Mouse (Mus musculus): ENCODE data around the gene Mboat7. TPM values are rescaled to one million over a fixed set of nuclear protein-coding genes. Genes with fewer than 3 reads are reported as not detected.
A peak's percentile ranks its signal among the peaks of the same experiment; 100 is the strongest.

Gene Mboat7
- polyA plus RNA-seq, 1 experiment from 2014 or later, result 43.8 TPM

DNA sequence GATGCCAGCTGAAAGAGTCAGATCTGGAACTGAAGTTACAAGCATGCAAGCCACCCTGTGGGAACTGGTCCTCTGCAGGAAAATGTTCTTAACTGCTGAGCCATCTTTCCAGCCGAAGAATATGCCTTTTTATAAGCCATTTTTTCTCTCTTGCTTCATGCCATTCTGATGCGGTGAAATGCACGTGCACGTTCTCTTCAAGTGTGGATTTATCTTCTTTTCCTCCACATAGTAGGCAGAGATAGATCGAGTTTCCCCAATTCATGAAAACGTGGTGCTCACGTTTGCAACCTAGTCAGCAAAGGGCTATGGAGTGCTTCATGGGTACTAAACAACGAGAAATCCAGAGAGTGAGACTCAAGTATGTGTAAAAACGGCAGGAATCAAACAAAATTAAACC lies 49.5 kb downstream of the Mboat7 start:
- DNase-seq (ENCODE audit: low spot score) (no peak), ATAC-seq (replicated peaks; ENCODE audit: low FRiP score, low TSS enrichment, low read depth) (no peak)
- WGBS, result 19% methylated on average over 9 of the region's 9 CpGs
- H3K9me3 ChIP-seq (ENCODE audit: control insufficient read depth, low read length), result no peaks in the 10 kb centered on the region
- H3K4me3 ChIP-seq (ENCODE audit: low read depth, low read length), result peak overlapping the region; percentile 35
- H3K4me1 ChIP-seq (replicated peaks; ENCODE audit: control insufficient read depth, insufficient read depth, low read length), result peaks cover 29% of the 10 kb centered on the region
- H3K4me2 ChIP-seq (ENCODE audit: low read length), result peak overlapping the region; percentile 53
- peaks cover 33% of the 10 kb centered on the region for H3K36me3 ChIP-seq (ENCODE audit: control insufficient read depth, insufficient read depth, low read length)
- 0 out of 2 replicates have a peak overlapping the region, but pooled peaks have one; percentile 29 for H3K27ac ChIP-seq (ENCODE audit: low read depth)
- H3K27me3 ChIP-seq (replicated peaks; ENCODE audit: control insufficient read depth, insufficient read depth, low read length), result no peaks in the 10 kb centered on the region
- H3K9ac ChIP-seq (ENCODE audit: low read length), result no peak overlapping the region

DNA sequence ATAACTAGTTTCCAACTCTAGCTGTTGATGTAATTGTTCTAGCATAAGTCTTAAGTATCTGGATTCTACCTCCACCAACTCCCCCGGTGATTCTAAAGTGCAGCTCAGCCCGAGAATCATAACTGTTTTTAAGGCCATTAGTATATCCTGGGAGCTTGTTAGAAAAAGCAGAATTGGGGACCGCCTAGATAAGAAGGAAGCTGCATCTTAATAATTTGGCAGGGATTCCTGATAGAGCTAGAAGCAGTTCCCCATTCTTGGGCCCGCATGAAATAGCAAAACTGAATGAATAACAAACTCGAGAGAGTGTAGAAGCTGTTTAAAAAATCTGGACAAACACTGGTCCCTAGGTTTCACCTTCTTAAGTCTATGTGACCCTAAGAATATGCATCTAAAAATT lies 49.9 kb downstream of the Mboat7 start:
- Histone ChIP-seq H3K4me3 (ENCODE audit: low read depth, low read length) (no peak overlapping the region), H3K27me3 (replicated peaks; ENCODE audit: control insufficient read depth, insufficient read depth, low read length) (no peaks in the 10 kb centered on the region), H3K36me3 (ENCODE audit: control insufficient read depth, insufficient read depth, low read length) (peaks cover 38% of the 10 kb centered on the region), H3K27ac (ENCODE audit: low read depth) (no peak overlapping the region), H3K4me2 (ENCODE audit: low read length) (no peak overlapping the region), H3K4me1 (replicated peaks; ENCODE audit: control insufficient read depth, insufficient read depth, low read length) (peaks cover 27% of the 10 kb centered on the region), H3K9me3 (ENCODE audit: control insufficient read depth, low read length) (no peaks in the 10 kb centered on the region), H3K9ac (ENCODE audit: low read length) (no peak overlapping the region)
- DNase-seq (ENCODE audit: low spot score) (no peak), ATAC-seq (replicated peaks; ENCODE audit: low FRiP score, low TSS enrichment, low read depth) (no peak)
- 67% methylated on average over 5 of the region's 5 CpGs for WGBS

DNA sequence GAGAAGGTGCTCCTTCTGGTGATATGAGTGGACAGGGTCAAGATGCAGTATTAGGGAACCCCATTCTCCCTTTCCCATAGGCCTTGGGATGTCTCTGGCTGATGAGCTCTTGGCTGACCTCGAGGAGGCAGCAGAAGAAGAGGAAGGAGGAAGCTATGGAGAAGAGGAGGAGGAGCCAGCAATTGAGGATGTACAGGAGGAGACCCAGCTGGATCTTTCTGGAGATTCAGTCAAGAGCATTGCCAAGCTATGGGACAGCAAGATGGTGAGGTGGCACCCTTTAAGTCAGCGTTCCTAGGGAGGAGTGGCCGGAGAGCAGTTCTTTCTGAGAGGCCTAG lies 62.9 kb downstream of the Mboat7 start:
- peaks cover 14% of the 10 kb centered on the region for H3K4me1 ChIP-seq (replicated peaks; ENCODE audit: control insufficient read depth, insufficient read depth, low read length)
- peak overlapping the region; percentile 78 for H3K4me2 ChIP-seq (ENCODE audit: low read length)
- peak overlapping the region; percentile 73 for H3K9ac ChIP-seq (ENCODE audit: low read length)
- H3K36me3 ChIP-seq (ENCODE audit: control insufficient read depth, insufficient read depth, low read length), result peaks cover 42% of the 10 kb centered on the region
- peak; percentile 3; the same call in 1 of the 2 replicates for ATAC-seq (replicated peaks; ENCODE audit: low FRiP score, low TSS enrichment, low read depth)
- peak overlapping the region; percentile 68 for H3K4me3 ChIP-seq (ENCODE audit: low read depth, low read length)
- WGBS, result 58% methylated on average over 3 of the region's 3 CpGs
- no peaks in the 10 kb centered on the region for H3K9me3 ChIP-seq (ENCODE audit: control insufficient read depth, low read length)
- no peak for DNase-seq (ENCODE audit: low spot score)
- H3K27ac ChIP-seq (ENCODE audit: low read depth), result no peak overlapping the region
- no peaks in the 10 kb centered on the region for H3K27me3 ChIP-seq (replicated peaks; ENCODE audit: control insufficient read depth, insufficient read depth, low read length)

DNA sequence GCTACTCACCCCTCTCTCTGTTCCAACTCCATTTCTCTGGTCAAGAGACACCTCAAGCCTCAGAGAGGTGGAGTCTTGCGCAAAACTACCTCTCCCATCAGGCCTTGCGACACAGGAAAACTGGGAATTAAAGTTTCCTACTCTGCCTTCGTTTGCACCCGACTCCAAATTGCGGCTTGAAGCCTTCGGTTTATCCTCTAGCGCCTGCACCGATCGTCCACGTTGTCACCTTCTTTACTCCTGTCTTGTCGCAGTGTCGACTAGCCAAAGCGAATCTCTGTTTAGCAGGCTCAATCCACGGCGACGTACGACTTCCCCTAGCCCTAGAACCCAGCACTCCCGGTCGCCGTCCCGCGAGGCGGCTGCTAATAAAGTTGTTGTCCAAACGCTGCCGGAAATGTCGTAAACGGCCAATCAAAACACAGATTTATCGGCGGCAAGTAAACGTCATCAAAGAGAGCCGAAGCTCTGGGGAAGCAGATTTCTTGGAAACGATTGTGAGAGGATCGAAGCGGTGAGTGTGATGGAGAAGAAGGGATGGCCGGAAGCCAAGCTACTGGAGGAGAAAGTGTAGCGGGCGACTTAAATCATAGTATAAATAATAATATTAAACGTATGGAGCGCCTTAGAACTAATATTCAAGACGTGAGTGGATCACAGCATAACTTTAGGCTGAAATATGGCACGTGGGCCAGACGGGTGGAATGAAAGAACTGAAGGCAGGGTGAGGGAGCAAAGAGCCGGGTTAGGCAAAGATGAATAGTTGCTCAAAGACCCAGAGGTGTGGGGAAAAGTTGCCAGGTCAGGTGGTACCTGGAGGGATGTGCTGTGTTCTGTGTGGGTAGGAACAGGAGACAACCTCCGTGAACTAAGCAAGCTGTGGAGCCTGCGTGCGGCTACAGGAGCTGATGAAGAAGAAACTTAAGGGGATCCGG lies 63.5 kb downstream of the Mboat7 start, which contains the start of the genes Tfpt and Prpf31:
Tfpt (minus strand) TSS at position 387 of the 935 bp plus-strand sequence.
Prpf31 (plus strand) TSS at position 443 of the 935 bp plus-strand sequence.
- Histone ChIP-seq H3K9me3 (ENCODE audit: control insufficient read depth, low read length) (no peaks in the 10 kb centered on the region), H3K4me3 (ENCODE audit: low read depth, low read length) (peak within 1 kb of the TSS; percentile 68), H3K9ac (ENCODE audit: low read length) (peak within 1 kb of the TSS; percentile 73)

DNA sequence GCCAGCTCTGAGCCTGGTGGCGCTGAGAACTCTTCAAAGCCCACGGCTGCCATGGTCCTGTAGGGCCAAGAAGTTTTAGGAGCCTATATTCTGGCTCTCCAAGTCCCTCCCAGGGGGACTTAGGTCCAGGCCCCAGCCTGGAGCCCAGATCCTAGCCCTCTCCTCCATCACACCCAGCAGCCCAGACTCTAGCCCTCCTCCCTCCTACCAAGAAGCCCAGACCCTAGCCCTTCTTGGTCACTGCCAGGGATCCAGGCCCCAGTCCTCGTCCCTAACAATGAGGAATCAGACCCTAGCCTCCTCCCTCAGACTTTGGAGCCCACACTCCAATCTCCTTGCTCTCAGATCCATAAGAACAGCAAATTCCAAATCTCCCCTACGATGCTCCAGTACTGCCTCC lies 64.3 kb downstream of the Mboat7 start:
- H3K4me3 ChIP-seq (ENCODE audit: low read depth, low read length), result peak overlapping the region; percentile 68
- H3K9me3 ChIP-seq (ENCODE audit: control insufficient read depth, low read length), result no peaks in the 10 kb centered on the region
- ATAC-seq (replicated peaks; ENCODE audit: low FRiP score, low TSS enrichment, low read depth), result peak; percentile 24; the same call in 1 of the 2 replicates
- WGBS, result 34% methylated on average over 4 of the region's 4 CpGs
- DNase-seq (ENCODE audit: low spot score), result no peak
- H3K27me3 ChIP-seq (replicated peaks; ENCODE audit: control insufficient read depth, insufficient read depth, low read length), result no peaks in the 10 kb centered on the region
- H3K27ac ChIP-seq (ENCODE audit: low read depth), result no peak overlapping the region
- peaks cover 14% of the 10 kb centered on the region for H3K4me1 ChIP-seq (replicated peaks; ENCODE audit: control insufficient read depth, insufficient read depth, low read length)
- peak overlapping the region; percentile 73 for H3K9ac ChIP-seq (ENCODE audit: low read length)
- H3K36me3 ChIP-seq (ENCODE audit: control insufficient read depth, insufficient read depth, low read length), result peaks cover 44% of the 10 kb centered on the region
- peak overlapping the region; percentile 97 for H3K4me2 ChIP-seq (ENCODE audit: low read length)

More for the DNA sequence above, 63.5 kb downstream of the Mboat7 start, which contains the start of the genes Tfpt and Prpf31:
- Histone ChIP-seq H3K27ac (ENCODE audit: low read depth) (peak within 1 kb of the TSS; percentile 67), H3K27me3 (replicated peaks; ENCODE audit: control insufficient read depth, insufficient read depth, low read length) (no peaks in the 10 kb centered on the region), H3K4me1 (replicated peaks; ENCODE audit: control insufficient read depth, insufficient read depth, low read length) (peaks cover 14% of the 10 kb centered on the region), H3K36me3 (ENCODE audit: control insufficient read depth, insufficient read depth, low read length) (peaks cover 42% of the 10 kb centered on the region), H3K4me2 (ENCODE audit: low read length) (peak within 1 kb of the TSS; percentile 97)
- 1% methylated on average over 47 of the region's 47 CpGs for WGBS
- peak; percentile 98 for DNase-seq (ENCODE audit: low spot score)
- peak; percentile 90 for ATAC-seq (replicated peaks; ENCODE audit: low FRiP score, low TSS enrichment, low read depth)

Small RNA genes within 50 kb of the gene (microRNA-seq; reads per million reads assigned to microRNA genes)
- gene Mir3572, result 2.8 reads per million, percentile 28 among the genes with 10 or more reads in this experiment

Other genes starting within 250 kb of the Mboat7 start
- 0.16 TPM in 1 of 2 replicates, not detected in the other for gene Tarm1, start 190.9 kb downstream of the Mboat7 start, polyA plus RNA-seq (2014; fragmentation: Nextera tagmentation; extraction: Ambion mirVana)
- 0.09 and 0.16 TPM in 2 replicates for gene Oscar, start 77.4 kb downstream of the Mboat7 start, polyA plus RNA-seq (2014; fragmentation: Nextera tagmentation; extraction: Ambion mirVana)
- 577 and 640 TPM in 2 replicates for gene Ndufa3, start 76.2 kb downstream of the Mboat7 start, polyA plus RNA-seq (2014; fragmentation: Nextera tagmentation; extraction: Ambion mirVana)
- 19.1 and 23.4 TPM in 2 replicates for gene Tfpt, start 63.6 kb downstream of the Mboat7 start, polyA plus RNA-seq (2014; fragmentation: Nextera tagmentation; extraction: Ambion mirVana)
- 94.8 and 109 TPM in 2 replicates for gene Prpf31, start 63.5 kb downstream of the Mboat7 start, polyA plus RNA-seq (2014; fragmentation: Nextera tagmentation; extraction: Ambion mirVana)
- 65.7 and 71.7 TPM in 2 replicates for gene Cnot3, start 48.3 kb downstream of the Mboat7 start, polyA plus RNA-seq (2014; fragmentation: Nextera tagmentation; extraction: Ambion mirVana)
- gene Leng1, start 27.7 kb downstream of the Mboat7 start, polyA plus RNA-seq (2014; fragmentation: Nextera tagmentation; extraction: Ambion mirVana), result 13.1 and 13.4 TPM in 2 replicates
- gene Tmc4, start 16.0 kb downstream of the Mboat7 start, polyA plus RNA-seq (2014; fragmentation: Nextera tagmentation; extraction: Ambion mirVana), result 60.5 and 64.1 TPM in 2 replicates
- gene Tsen34, start 660 bp downstream of the Mboat7 start, polyA plus RNA-seq (2014; fragmentation: Nextera tagmentation; extraction: Ambion mirVana), result 244 and 253 TPM in 2 replicates
- 1,715 and 1,748 TPM in 2 replicates for gene Rps9, start 10.5 kb upstream of the Mboat7 start, polyA plus RNA-seq (2014; fragmentation: Nextera tagmentation; extraction: Ambion mirVana)
- 0.77 and 0.81 TPM in 2 replicates for gene Pirb, start 26.9 kb upstream of the Mboat7 start, polyA plus RNA-seq (2014; fragmentation: Nextera tagmentation; extraction: Ambion mirVana)
- gene Gm15448, start 132.2 kb upstream of the Mboat7 start, polyA plus RNA-seq (2014; fragmentation: Nextera tagmentation; extraction: Ambion mirVana), result not detected in 2 replicates
- gene Pira2, start 151.5 kb upstream of the Mboat7 start, polyA plus RNA-seq (2014; fragmentation: Nextera tagmentation; extraction: Ambion mirVana), result 0.07 and 0.19 TPM in 2 replicates
- gene Gm14548, start 204.6 kb upstream of the Mboat7 start, polyA plus RNA-seq (2014; fragmentation: Nextera tagmentation; extraction: Ambion mirVana), result 0.15 and 0.24 TPM in 2 replicates
- gene Lilra6, start 222.0 kb upstream of the Mboat7 start, polyA plus RNA-seq (2014; fragmentation: Nextera tagmentation; extraction: Ambion mirVana), result 0.11 and 0.13 TPM in 2 replicates

Measured in intestine, embryonic 14.5 days (tissue).